Mouse (Mus musculus): ENCODE data around the gene Tnfsf11. TPM values are rescaled to one million over a fixed set of nuclear protein-coding genes. Genes with fewer than 3 reads are reported as not detected.

The Tnfsf11 gene
- polyA plus RNA-seq, 1 experiment from 2014 or later: 0.05 TPM

GRCm38 (mm10) chr14:78254017-78254416 is 53.8 kb downstream of the Tnfsf11 start:
- H3K27ac ChIP-seq (ENCODE audit: low read length): no peak overlapping the region
- H3K36me3 ChIP-seq (ENCODE audit: insufficient read depth, low read length): no peaks in the 10 kb centered on the region
- DNase-seq (ENCODE audit: low spot score) (no peak), ATAC-seq (no peak)
- WGBS: 80% methylated on average over 7 of the region's 7 CpGs
- H3K4me2 ChIP-seq (replicated peaks; ENCODE audit: low read depth, low read length): no peak overlapping the region
- H3K4me3 ChIP-seq (ENCODE audit: low read depth, low read length): no peak overlapping the region
- H3K4me1 ChIP-seq (ENCODE audit: insufficient read depth, low read depth, low read length): no peaks in the 10 kb centered on the region
- H3K27me3 ChIP-seq (replicated peaks; ENCODE audit: insufficient read depth, low read length): no peaks in the 10 kb centered on the region
- no peak overlapping the region for H3K9ac ChIP-seq (replicated peaks; ENCODE audit: low read depth)
- TF ChIP-seq CTCF (IDR thresholded peaks at IDR 0.05) (no peak), EP300 (IDR thresholded peaks at IDR 0.05) (no peak)
- H3K9me3 ChIP-seq (ENCODE audit: low read length): no peaks in the 10 kb centered on the region

- Histone ChIP-seq H3K36me3 (ENCODE audit: insufficient read depth, low read length) (no peaks in the 10 kb centered on the region), H3K27ac (ENCODE audit: low read length) (no peak overlapping the region), H3K27me3 (replicated peaks; ENCODE audit: insufficient read depth, low read length) (no peaks in the 10 kb centered on the region), H3K4me3 (ENCODE audit: low read depth, low read length) (no peak overlapping the region), H3K4me1 (ENCODE audit: insufficient read depth, low read depth, low read length) (no peaks in the 10 kb centered on the region), H3K4me2 (replicated peaks; ENCODE audit: low read depth, low read length) (no peak overlapping the region), H3K9me3 (ENCODE audit: low read length) (no peaks in the 10 kb centered on the region), H3K9ac (replicated peaks; ENCODE audit: low read depth) (no peak overlapping the region)
- DNase-seq (ENCODE audit: low spot score): no peak
- TF ChIP-seq CTCF (IDR thresholded peaks at IDR 0.05) (no peak), EP300 (IDR thresholded peaks at IDR 0.05) (no peak)
- no peak for ATAC-seq
- 86% methylated on average over 5 of the region's 5 CpGs for WGBS
These were observed 61.2 kb downstream of the Tnfsf11 start for GRCm38 (mm10) chr14:78246601-78247000.

GRCm38 (mm10) chr14:78244811-78245210 is 63.0 kb downstream of the Tnfsf11 start:
- no peaks in the 10 kb centered on the region for H3K36me3 ChIP-seq (ENCODE audit: insufficient read depth, low read length)
- H3K9me3 ChIP-seq (ENCODE audit: low read length): no peaks in the 10 kb centered on the region
- no peaks in the 10 kb centered on the region for H3K27me3 ChIP-seq (replicated peaks; ENCODE audit: insufficient read depth, low read length)
- no peak overlapping the region for H3K9ac ChIP-seq (replicated peaks; ENCODE audit: low read depth)
- no peak for TF ChIP-seq EP300 (IDR thresholded peaks at IDR 0.05)
- DNase-seq (ENCODE audit: low spot score): no peak
- H3K4me1 ChIP-seq (ENCODE audit: insufficient read depth, low read depth, low read length): no peaks in the 10 kb centered on the region
- ATAC-seq: no peak
- no peak overlapping the region for H3K4me3 ChIP-seq (ENCODE audit: low read depth, low read length)
- H3K27ac ChIP-seq (ENCODE audit: low read length): no peak overlapping the region
- whole genome bisulfite sequencing: 21% methylated on average over 4 of the region's 4 CpGs
- H3K4me2 ChIP-seq (replicated peaks; ENCODE audit: low read depth, low read length): no peak overlapping the region

- no peaks in the 10 kb centered on the region for H3K36me3 ChIP-seq (ENCODE audit: insufficient read depth, low read length)
- ATAC-seq: no peak
- no peak for DNase-seq (ENCODE audit: low spot score)
- H3K4me2 ChIP-seq (replicated peaks; ENCODE audit: low read depth, low read length): no peak overlapping the region
- H3K27ac ChIP-seq (ENCODE audit: low read length): no peak overlapping the region
- no peaks in the 10 kb centered on the region for H3K9me3 ChIP-seq (ENCODE audit: low read length)
- H3K9ac ChIP-seq (replicated peaks; ENCODE audit: low read depth): no peak overlapping the region
- no peaks in the 10 kb centered on the region for H3K4me1 ChIP-seq (ENCODE audit: insufficient read depth, low read depth, low read length)
- no peaks in the 10 kb centered on the region for H3K27me3 ChIP-seq (replicated peaks; ENCODE audit: insufficient read depth, low read length)
- TF ChIP-seq EP300 (IDR thresholded peaks at IDR 0.05) (no peak), CTCF (IDR thresholded peaks at IDR 0.05) (no peak)
- 81% methylated on average over 6 of the region's 6 CpGs for WGBS
- H3K4me3 ChIP-seq (ENCODE audit: low read depth, low read length): no peak overlapping the region
These were observed 68.5 kb downstream of the Tnfsf11 start for GRCm38 (mm10) chr14:78239346-78239745.

GRCm38 (mm10) chr14:78237238-78237637 is 70.6 kb downstream of the Tnfsf11 start:
- H3K4me1 ChIP-seq (ENCODE audit: insufficient read depth, low read depth, low read length): no peaks in the 10 kb centered on the region
- H3K9me3 ChIP-seq (ENCODE audit: low read length): no peaks in the 10 kb centered on the region
- no peaks in the 10 kb centered on the region for H3K36me3 ChIP-seq (ENCODE audit: insufficient read depth, low read length)
- H3K27ac ChIP-seq (ENCODE audit: low read length): no peak overlapping the region
- no peak for TF ChIP-seq CTCF (IDR thresholded peaks at IDR 0.05)
- no peak for TF ChIP-seq EP300 (IDR thresholded peaks at IDR 0.05)
- no peak overlapping the region for H3K4me2 ChIP-seq (replicated peaks; ENCODE audit: low read depth, low read length)
- H3K4me3 ChIP-seq (ENCODE audit: low read depth, low read length): no peak overlapping the region
- H3K9ac ChIP-seq (replicated peaks; ENCODE audit: low read depth): no peak overlapping the region
- peak; percentile 72 for DNase-seq (ENCODE audit: low spot score)
- WGBS: 52% methylated on average over 6 of the region's 6 CpGs
- ATAC-seq: peak; percentile 58
- H3K27me3 ChIP-seq (replicated peaks; ENCODE audit: insufficient read depth, low read length): no peaks in the 10 kb centered on the region

GRCm38 (mm10) chr14:78236144-78236543 is 71.7 kb downstream of the Tnfsf11 start:
- peak; percentile 87 for DNase-seq (ENCODE audit: low spot score)
- peak; percentile 89 for ATAC-seq
- no peak for TF ChIP-seq CTCF (IDR thresholded peaks at IDR 0.05)
- TF ChIP-seq EP300 (IDR thresholded peaks at IDR 0.05): no peak
- WGBS: 39% methylated on average over 4 of the region's 4 CpGs
- Histone ChIP-seq H3K36me3 (ENCODE audit: insufficient read depth, low read length) (no peaks in the 10 kb centered on the region), H3K4me3 (ENCODE audit: low read depth, low read length) (no peak overlapping the region), H3K4me1 (ENCODE audit: insufficient read depth, low read depth, low read length) (no peaks in the 10 kb centered on the region), H3K27me3 (replicated peaks; ENCODE audit: insufficient read depth, low read length) (no peaks in the 10 kb centered on the region), H3K9ac (replicated peaks; ENCODE audit: low read depth) (no peak overlapping the region), H3K9me3 (ENCODE audit: low read length) (no peaks in the 10 kb centered on the region), H3K27ac (ENCODE audit: low read length) (no peak overlapping the region), H3K4me2 (replicated peaks; ENCODE audit: low read depth, low read length) (no peak overlapping the region)

GRCm38 (mm10) chr14:78235296-78235695 is 72.5 kb downstream of the Tnfsf11 start:
- TF ChIP-seq CTCF (IDR thresholded peaks at IDR 0.05) (no peak), EP300 (IDR thresholded peaks at IDR 0.05) (no peak)
- no peaks in the 10 kb centered on the region for H3K27me3 ChIP-seq (replicated peaks; ENCODE audit: insufficient read depth, low read length)
- H3K4me2 ChIP-seq (replicated peaks; ENCODE audit: low read depth, low read length): no peak overlapping the region
- no peak overlapping the region for H3K4me3 ChIP-seq (ENCODE audit: low read depth, low read length)
- no peaks in the 10 kb centered on the region for H3K9me3 ChIP-seq (ENCODE audit: low read length)
- no peak overlapping the region for H3K27ac ChIP-seq (ENCODE audit: low read length)
- WGBS: 37% methylated on average over 3 of the region's 3 CpGs
- ATAC-seq (no peak), DNase-seq (ENCODE audit: low spot score) (no peak)
- H3K9ac ChIP-seq (replicated peaks; ENCODE audit: low read depth): no peak overlapping the region
- no peaks in the 10 kb centered on the region for H3K4me1 ChIP-seq (ENCODE audit: insufficient read depth, low read depth, low read length)
- no peaks in the 10 kb centered on the region for H3K36me3 ChIP-seq (ENCODE audit: insufficient read depth, low read length)

All from lung, postnatal 0 days (tissue).